Mouse (Mus musculus): ENCODE data around the gene Tlr6. TPM values are rescaled to one million over a fixed set of nuclear protein-coding genes. Genes with fewer than 3 reads are reported as not detected.

Gene Tlr6
- 1 to 10 TPM in 1 of 2 experiments, under 1 TPM in 1; 0.79 to 1.4 TPM for total RNA-seq (2021)
- long read RNA-seq, experiment 1 = 0 reads
- long read RNA-seq, experiment 2 = 0 reads

GRCm38 (mm10) chr5:64959843-64960230 lies at the start of gene Tlr6:
Tlr6 (minus strand) TSS chr5:64960097.
- peak in 1 of 2 experiments; percentile 62 for DNase-seq (ENCODE audit: low spot score in 2 of 2)

GRCm38 (mm10) chr5:65006011-65006491 lies 46.2 kb upstream of the Tlr6 start:
- no peak for DNase-seq (ENCODE audit: low spot score in 2 of 2)

- no peak for DNase-seq (ENCODE audit: low spot score in 2 of 2)
Measured at GRCm38 (mm10) chr5:65005251-65005650, 45.4 kb upstream of the Tlr6 start.

GRCm38 (mm10) chr5:65003946-65004535 lies 44.1 kb upstream of the Tlr6 start:
- no peak for DNase-seq (ENCODE audit: low spot score in 2 of 2)

GRCm38 (mm10) chr5:65002940-65003824 lies 43.3 kb upstream of the Tlr6 start:
- peak in 1 of 2 experiments; percentile 57 for DNase-seq (ENCODE audit: low spot score in 2 of 2)

GRCm38 (mm10) chr5:64995408-64995807 lies 35.5 kb upstream of the Tlr6 start:
- no peak for DNase-seq (ENCODE audit: low spot score in 2 of 2)

GRCm38 (mm10) chr5:64992540-64992939 lies 32.6 kb upstream of the Tlr6 start:
- DNase-seq (ENCODE audit: low spot score in 2 of 2) = peak; percentile 22 to 31

- DNase-seq (ENCODE audit: low spot score in 2 of 2) = no peak
Measured at GRCm38 (mm10) chr5:64989940-64990339, 30.0 kb upstream of the Tlr6 start.

GRCm38 (mm10) chr5:64985971-64986370 lies 26.1 kb upstream of the Tlr6 start:
- no peak for DNase-seq (ENCODE audit: low spot score in 2 of 2)

GRCm38 (mm10) chr5:64977128-64977527 lies 17.2 kb upstream of the Tlr6 start:
- no peak for DNase-seq (ENCODE audit: low spot score in 2 of 2)

GRCm38 (mm10) chr5:64975121-64975520 lies 15.2 kb upstream of the Tlr6 start:
- no peak for DNase-seq (ENCODE audit: low spot score in 2 of 2)

- DNase-seq (ENCODE audit: low spot score in 2 of 2) = no peak
Measured at GRCm38 (mm10) chr5:64969861-64970771, 10.2 kb upstream of the Tlr6 start, which contains the start of gene Fam114a1. Fam114a1 (plus strand) TSS chr5:64970071.

- no peak for DNase-seq (ENCODE audit: low spot score in 2 of 2)
Measured at GRCm38 (mm10) chr5:64968961-64969860, 9.3 kb upstream of the Tlr6 start.

GRCm38 (mm10) chr5:64963735-64964134 lies 3.8 kb upstream of the Tlr6 start:
- no peak for DNase-seq (ENCODE audit: low spot score in 2 of 2)

- no peak for DNase-seq (ENCODE audit: low spot score in 2 of 2)
Measured at GRCm38 (mm10) chr5:64963271-64963670, 3.4 kb upstream of the Tlr6 start.

GRCm38 (mm10) chr5:64960857-64961391 lies 1.0 kb upstream of the Tlr6 start:
- no peak for DNase-seq (ENCODE audit: low spot score in 2 of 2)

GRCm38 (mm10) chr5:64958991-64959842 lies 680 bp downstream of the Tlr6 start:
- no peak for DNase-seq (ENCODE audit: low spot score in 2 of 2)

GRCm38 (mm10) chr5:64954931-64955330 lies 5.0 kb downstream of the Tlr6 start:
- no peak for DNase-seq (ENCODE audit: low spot score in 2 of 2)

GRCm38 (mm10) chr5:64951486-64951885 lies 8.4 kb downstream of the Tlr6 start:
- DNase-seq (ENCODE audit: low spot score in 2 of 2) = peak; percentile 24 to 25

Measured in layer of hippocampus, postnatal 14 days (tissue).